Mouse (Mus musculus) embryo, embryonic 11.5 days (tissue): ENCODE measurements around the gene Rapgef6.
"Not testable (repeated sequence)": the region's sequence is repeated elsewhere in the genome, so short reads cannot be mapped to it uniquely, and the experiment has no call there.

Experiments
- DNase-seq: peaks from one replicate; pipeline ENCODE4 v3.0.0-alpha.2; 2012; ENCODE audit warnings: low read depth, low spot score

Gene Rapgef6

GRCm38 (mm10) chr11:54574741-54575140, 52.1 kb downstream of the Rapgef6 start:
- no peak for DNase-seq

- no peak for DNase-seq
Observed at GRCm38 (mm10) chr11:54592585-54592984, 69.9 kb downstream of the Rapgef6 start.

- no peak for DNase-seq
Observed at GRCm38 (mm10) chr11:54594049-54594448, 71.4 kb downstream of the Rapgef6 start.

GRCm38 (mm10) chr11:54595053-54595452, 72.4 kb downstream of the Rapgef6 start:
- no peak for DNase-seq

- no peak for DNase-seq
Observed at GRCm38 (mm10) chr11:54595905-54596555, 73.4 kb downstream of the Rapgef6 start.

- DNase-seq: no peak
Observed at GRCm38 (mm10) chr11:54597902-54598447, 75.3 kb downstream of the Rapgef6 start.

GRCm38 (mm10) chr11:54601121-54601520, 78.5 kb downstream of the Rapgef6 start:
- DNase-seq: no peak

GRCm38 (mm10) chr11:54602764-54603163, 80.1 kb downstream of the Rapgef6 start:
- not testable (repeated sequence) for DNase-seq

- DNase-seq: no peak
Observed at GRCm38 (mm10) chr11:54604415-54604814, 81.8 kb downstream of the Rapgef6 start.

- DNase-seq: no peak
Observed at GRCm38 (mm10) chr11:54613628-54614027, 91.0 kb downstream of the Rapgef6 start.

- no peak for DNase-seq
Observed at GRCm38 (mm10) chr11:54614560-54614959, 91.9 kb downstream of the Rapgef6 start.

GRCm38 (mm10) chr11:54618841-54619240, 96.2 kb downstream of the Rapgef6 start:
- DNase-seq: no peak

- DNase-seq: no peak
Observed at GRCm38 (mm10) chr11:54621725-54622124, 99.1 kb downstream of the Rapgef6 start.

- DNase-seq: no peak
Observed at GRCm38 (mm10) chr11:54626905-54627304, 104.3 kb downstream of the Rapgef6 start.

GRCm38 (mm10) chr11:54646420-54646819, 123.8 kb downstream of the Rapgef6 start:
- no peak for DNase-seq

- DNase-seq: no peak
Observed at GRCm38 (mm10) chr11:54648573-54648972, 125.9 kb downstream of the Rapgef6 start.

- DNase-seq: no peak
Observed at GRCm38 (mm10) chr11:54655420-54655819, 132.8 kb downstream of the Rapgef6 start.

- DNase-seq: no peak
Observed at GRCm38 (mm10) chr11:54673575-54674298, 151.1 kb downstream of the Rapgef6 start.

- DNase-seq: no peak
Observed at GRCm38 (mm10) chr11:54675792-54676489, 153.3 kb downstream of the Rapgef6 start.

GRCm38 (mm10) chr11:54679141-54679540, 156.5 kb downstream of the Rapgef6 start:
- DNase-seq: no peak

- no peak for DNase-seq
Observed at GRCm38 (mm10) chr11:54684831-54685230, 162.2 kb downstream of the Rapgef6 start.

- DNase-seq: no peak
Observed at GRCm38 (mm10) chr11:54690171-54690570, 167.5 kb downstream of the Rapgef6 start.
